9 mouse cellular contexts compared by ENCODE assay signal in genomic region chr4:141643118-141643855, GRCm38 (mm10). TPM values are rescaled to one million over a fixed set of nuclear protein-coding genes. Genes with fewer than 3 reads are reported as not detected.
DNase-seq lines count a peak whose midpoint lies in the region; ATAC-seq and TF ChIP-seq lines count a peak whose summit lies in the region.
"Had no signal": no experiment of that assay in that cellular context is flagged by ENCODE, and none has a peak within 500 bp of the region (broad histone marks: within the 10 kb centered on the region; RNA-seq: fewer than 3 reads in every experiment).

No protein-coding gene starts in this region.

- H3K4me2 ChIP-seq in hindbrain, embryonic 12.5 days (replicated peaks): no peak overlapping the region
- peak overlapping the region; percentile 34 for H3K4me2 ChIP-seq in heart, embryonic 11.5 days
- H3K4me2 ChIP-seq in kidney, embryonic 16.5 days (replicated peaks; ENCODE audit: low read depth, low read length): no peak overlapping the region; the same call in 1 of the 2 replicates
- no peak overlapping the region for H3K4me2 ChIP-seq in stomach, embryonic 16.5 days (ENCODE audit: low read depth, low read length)

- TF ChIP-seq POLR2A in lung, adult 2 months (IDR thresholded peaks at IDR 0.05; ENCODE audit: borderline replicate concordance, extremely low read depth, low read depth, low read length): no peak

- DNase-seq in hindbrain, embryonic 10.5 days (ENCODE audit: low spot score): no peak
- DNase-seq in cerebellum, postnatal 10 days: peak; percentile 85 to 87
- DNase-seq in lung, adult 2 months: peak; percentile 27
- DNase-seq in urinary bladder, postnatal 25 days (ENCODE audit: low spot score): no peak

- no peaks in the 10 kb centered on the region for H3K27me3 ChIP-seq in hindbrain, embryonic 12.5 days
- no peaks in the 10 kb centered on the region for H3K27me3 ChIP-seq in hindbrain, embryonic 10.5 days (ENCODE audit: insufficient read depth, poor library complexity, severe bottlenecking)
- H3K27me3 ChIP-seq in heart, embryonic 11.5 days (ENCODE audit: control insufficient read depth, insufficient read depth, low read length): no peaks in the 10 kb centered on the region
- no peaks in the 10 kb centered on the region for H3K27me3 ChIP-seq in kidney, embryonic 16.5 days (ENCODE audit: insufficient read depth, low read length)
- H3K27me3 ChIP-seq in stomach, embryonic 16.5 days (ENCODE audit: control insufficient read depth, insufficient read depth, low read length): no peaks in the 10 kb centered on the region

- H3K27ac ChIP-seq in hindbrain, embryonic 12.5 days: 0 out of 2 replicates have a peak overlapping the region, but pooled peaks have one; percentile 52
- H3K27ac ChIP-seq in hindbrain, embryonic 10.5 days: no peak overlapping the region
- H3K27ac ChIP-seq in heart, embryonic 11.5 days (ENCODE audit: low read depth, low read length): peak overlapping the region; percentile 91
- peak overlapping the region; percentile 75 for H3K27ac ChIP-seq in kidney, embryonic 16.5 days (ENCODE audit: low read length)
- peak overlapping the region; percentile 54 for H3K27ac ChIP-seq in stomach, embryonic 16.5 days (ENCODE audit: low read length)

- no peak overlapping the region for H3K9ac ChIP-seq in hindbrain, embryonic 12.5 days
- no peak overlapping the region for H3K9ac ChIP-seq in heart, embryonic 11.5 days (ENCODE audit: low read depth, low read length)
- peak overlapping the region; percentile 54 for H3K9ac ChIP-seq in kidney, embryonic 16.5 days (replicated peaks; ENCODE audit: low read length)
- no peak overlapping the region for H3K9ac ChIP-seq in stomach, embryonic 16.5 days (ENCODE audit: low read length)

- peaks cover 10% of the 10 kb centered on the region for H3K4me1 ChIP-seq in hindbrain, embryonic 12.5 days
- H3K4me1 ChIP-seq in hindbrain, embryonic 10.5 days (replicated peaks): 0 out of 2 replicates have a peak, but pooled peaks cover 6% of the 10 kb centered on the region
- H3K4me1 ChIP-seq in heart, embryonic 11.5 days (ENCODE audit: control insufficient read depth, insufficient read depth, low read length): peaks cover 19% of the 10 kb centered on the region
- peaks cover 17% of the 10 kb centered on the region for H3K4me1 ChIP-seq in kidney, embryonic 16.5 days (ENCODE audit: insufficient read depth, low read length)
- H3K4me1 ChIP-seq in lung, adult 2 months (ENCODE audit: control insufficient read depth, insufficient read depth, low read length): peaks cover 5% of the 10 kb centered on the region; the same call in 1 of the 2 replicates
- peaks cover 10% of the 10 kb centered on the region for H3K4me1 ChIP-seq in stomach, embryonic 16.5 days (ENCODE audit: control insufficient read depth, insufficient read depth, low read length)

- WGBS in hindbrain, embryonic 12.5 days: 55% methylated on average over 7 of the region's 7 CpGs
- WGBS in hindbrain, embryonic 10.5 days: 74% methylated on average over 7 of the region's 7 CpGs
- WGBS in heart, embryonic 11.5 days (ENCODE audit: insufficient replicate concordance): 33% methylated on average over 7 of the region's 7 CpGs
- WGBS in kidney, embryonic 16.5 days: 17% methylated on average over 7 of the region's 7 CpGs
- WGBS in lung, adult 2 months: 18% methylated on average over 7 of the region's 7 CpGs
- WGBS in stomach, embryonic 16.5 days: 40% methylated on average over 7 of the region's 7 CpGs

- H3K9me3 ChIP-seq in hindbrain, embryonic 12.5 days (replicated peaks): no peaks in the 10 kb centered on the region
- H3K9me3 ChIP-seq in hindbrain, embryonic 10.5 days: no peaks in the 10 kb centered on the region
- no peaks in the 10 kb centered on the region for H3K9me3 ChIP-seq in heart, embryonic 11.5 days (replicated peaks; ENCODE audit: control insufficient read depth, low read length)
- no peaks in the 10 kb centered on the region for H3K9me3 ChIP-seq in kidney, embryonic 16.5 days (ENCODE audit: low read length)
- H3K9me3 ChIP-seq in stomach, embryonic 16.5 days (replicated peaks; ENCODE audit: control insufficient read depth, low read length): no peaks in the 10 kb centered on the region

- H3K4me3 ChIP-seq in hindbrain, embryonic 12.5 days: no peak overlapping the region
- no peak overlapping the region for H3K4me3 ChIP-seq in hindbrain, embryonic 10.5 days
- no peak overlapping the region for H3K4me3 ChIP-seq in heart, embryonic 11.5 days (ENCODE audit: low read depth, low read length)
- no peak overlapping the region for H3K4me3 ChIP-seq in kidney, embryonic 16.5 days (ENCODE audit: low read length)
- H3K4me3 ChIP-seq in lung, adult 2 months (replicated peaks; ENCODE audit: extremely low read depth, low read depth, low read length): no peak overlapping the region
- H3K4me3 ChIP-seq in stomach, embryonic 16.5 days (replicated peaks; ENCODE audit: low read length): no peak overlapping the region

- peaks cover 43% of the 10 kb centered on the region for H3K36me3 ChIP-seq in hindbrain, embryonic 12.5 days
- peaks cover 60% of the 10 kb centered on the region for H3K36me3 ChIP-seq in hindbrain, embryonic 10.5 days
- peaks cover 11% of the 10 kb centered on the region for H3K36me3 ChIP-seq in heart, embryonic 11.5 days (ENCODE audit: control insufficient read depth, insufficient read depth, low read length)
- peaks cover 21% of the 10 kb centered on the region for H3K36me3 ChIP-seq in kidney, embryonic 16.5 days (ENCODE audit: insufficient read depth, low read length)
- no peaks in the 10 kb centered on the region; the same call in 1 of the 2 replicates for H3K36me3 ChIP-seq in stomach, embryonic 16.5 days (ENCODE audit: control insufficient read depth, insufficient read depth, low read length)

- peak; percentile 51; the same call in 1 of the 2 replicates for ATAC-seq in hindbrain, embryonic 12.5 days (ENCODE audit: low FRiP score)
- ATAC-seq in heart, embryonic 11.5 days (replicated peaks; ENCODE audit: insufficient number of reproducible peaks, low FRiP score, low TSS enrichment): peak; percentile 66
- ATAC-seq in kidney, embryonic 16.5 days (ENCODE audit: low FRiP score, low TSS enrichment): peak; percentile 55
- ATAC-seq in stomach, embryonic 16.5 days (ENCODE audit: insufficient read depth, low FRiP score): peak; percentile 27; the same call in 1 of the 2 replicates

- no peak for TF ChIP-seq CTCF in lung, adult 2 months (IDR thresholded peaks at IDR 0.05; ENCODE audit: insufficient read depth, low read length)

RNA-seq across cellular contexts. Expression of gene Slc25a34, which starts 19.7 kb away (rescaled TPM):
- not detected in 2 replicates for polyA plus RNA-seq in hindbrain, embryonic 12.5 days (2016; fragmentation: Nextera tagmentation; extraction: Ambion mirVana)
- polyA plus RNA-seq in hindbrain, embryonic 10.5 days (2016; fragmentation: Nextera tagmentation; extraction: Ambion mirVana): 0.10 TPM in 1 of 2 replicates, not detected in the other
- not detected in 2 replicates for polyA plus RNA-seq in heart, embryonic 11.5 days (2014; fragmentation: Nextera tagmentation; extraction: Ambion mirVana)
- 0.54 and 0.69 TPM in 2 replicates for polyA plus RNA-seq in kidney, embryonic 16.5 days (2015; fragmentation: Nextera tagmentation; extraction: Ambion mirVana)
- 2.3 and 3.9 TPM in 2 replicates for polyA plus RNA-seq in lung, adult 2 months (2012; rRNA removed)
- polyA plus RNA-seq in stomach, embryonic 16.5 days (2015; fragmentation: Nextera tagmentation; extraction: Ambion mirVana): 0.62 and 1.6 TPM in 2 replicates
- polyA plus RNA-seq: neural tube, embryonic 11.5 days had no signal

RNA-seq across cellular contexts. Expression of gene Plekhm2, which starts 21.4 kb away (rescaled TPM):
- 6.3 and 7.6 TPM in 2 replicates for polyA plus RNA-seq in hindbrain, embryonic 12.5 days (2016; fragmentation: Nextera tagmentation; extraction: Ambion mirVana)
- polyA plus RNA-seq in hindbrain, embryonic 10.5 days (2016; fragmentation: Nextera tagmentation; extraction: Ambion mirVana): 5.0 and 5.4 TPM in 2 replicates
- polyA plus RNA-seq in heart, embryonic 11.5 days (2014; fragmentation: Nextera tagmentation; extraction: Ambion mirVana): 3.5 and 3.9 TPM in 2 replicates
- polyA plus RNA-seq in kidney, embryonic 16.5 days (2015; fragmentation: Nextera tagmentation; extraction: Ambion mirVana): 6.4 TPM in 2 replicates
- polyA plus RNA-seq in lung, adult 2 months (2012; rRNA removed): 45.7 and 52.3 TPM in 2 replicates
- 4.4 and 6.3 TPM in 2 replicates for polyA plus RNA-seq in stomach, embryonic 16.5 days (2015; fragmentation: Nextera tagmentation; extraction: Ambion mirVana)

RNA-seq across cellular contexts. Expression of gene Tmem82, which starts 24.9 kb away (rescaled TPM):
- polyA plus RNA-seq in hindbrain, embryonic 12.5 days (2016; fragmentation: Nextera tagmentation; extraction: Ambion mirVana): 0.29 and 0.50 TPM in 2 replicates
- 1.2 and 1.5 TPM in 2 replicates for polyA plus RNA-seq in hindbrain, embryonic 10.5 days (2016; fragmentation: Nextera tagmentation; extraction: Ambion mirVana)
- polyA plus RNA-seq in heart, embryonic 11.5 days (2014; fragmentation: Nextera tagmentation; extraction: Ambion mirVana): 0.17 and 0.30 TPM in 2 replicates
- 4.3 and 5.4 TPM in 2 replicates for polyA plus RNA-seq in kidney, embryonic 16.5 days (2015; fragmentation: Nextera tagmentation; extraction: Ambion mirVana)
- polyA plus RNA-seq in lung, adult 2 months (2012; rRNA removed): 5.1 and 5.3 TPM in 2 replicates
- 2.7 and 3.8 TPM in 2 replicates for polyA plus RNA-seq in stomach, embryonic 16.5 days (2015; fragmentation: Nextera tagmentation; extraction: Ambion mirVana)

RNA-seq across cellular contexts. Expression of gene Fblim1, which starts 37.4 kb away (rescaled TPM):
- polyA plus RNA-seq in hindbrain, embryonic 12.5 days (2016; fragmentation: Nextera tagmentation; extraction: Ambion mirVana): 49.1 and 57.9 TPM in 2 replicates
- polyA plus RNA-seq in hindbrain, embryonic 10.5 days (2016; fragmentation: Nextera tagmentation; extraction: Ambion mirVana): 33.7 and 34.4 TPM in 2 replicates
- 53.9 and 64.0 TPM in 2 replicates for polyA plus RNA-seq in heart, embryonic 11.5 days (2014; fragmentation: Nextera tagmentation; extraction: Ambion mirVana)
- polyA plus RNA-seq in kidney, embryonic 16.5 days (2015; fragmentation: Nextera tagmentation; extraction: Ambion mirVana): 76.4 and 85.2 TPM in 2 replicates
- 36.2 and 45.7 TPM in 2 replicates for polyA plus RNA-seq in lung, adult 2 months (2012; rRNA removed)
- 77.2 and 85.0 TPM in 2 replicates for polyA plus RNA-seq in stomach, embryonic 16.5 days (2015; fragmentation: Nextera tagmentation; extraction: Ambion mirVana)

RNA-seq across cellular contexts. Expression of gene Rsc1a1, which starts 42.1 kb away (rescaled TPM):
- polyA plus RNA-seq in hindbrain, embryonic 12.5 days (2016; fragmentation: Nextera tagmentation; extraction: Ambion mirVana): 0.43 TPM in 1 of 2 replicates, not detected in the other
- 2.9 TPM in 1 of 2 replicates, not detected in the other for polyA plus RNA-seq in hindbrain, embryonic 10.5 days (2016; fragmentation: Nextera tagmentation; extraction: Ambion mirVana)
- 1.5 TPM in 1 of 2 replicates, not detected in the other for polyA plus RNA-seq in heart, embryonic 11.5 days (2014; fragmentation: Nextera tagmentation; extraction: Ambion mirVana)
- 0.62 TPM in 1 of 2 replicates, not detected in the other for polyA plus RNA-seq in kidney, embryonic 16.5 days (2015; fragmentation: Nextera tagmentation; extraction: Ambion mirVana)
- polyA plus RNA-seq in lung, adult 2 months (2012; rRNA removed): 9.0 and 14.1 TPM in 2 replicates
- not detected in 2 replicates for polyA plus RNA-seq in stomach, embryonic 16.5 days (2015; fragmentation: Nextera tagmentation; extraction: Ambion mirVana)
- polyA plus RNA-seq: neural tube, embryonic 11.5 days had no signal

Comparison
In these comparisons a context has a peak if more than half of its experiments do, and no peak if none do; other contexts are left out.
1. DNase-seq: peak in cerebellum, postnatal 10 days (2 of 2) and lung, adult 2 months (single experiment); none in hindbrain, embryonic 10.5 days (single experiment) and urinary bladder, postnatal 25 days (single experiment).
2. Peak in every context shown above with its lines, with median percentiles within 50 percentile points of each other: ATAC-seq.